Mouse (Mus musculus) frontal cortex, postnatal 14 days (tissue): ENCODE results near the gene Plod3.

Experiments
- DNase-seq, 2 experiments: peaks; one replicate each; pipeline ENCODE4 v3.0.0; 2022; ENCODE audit warnings: low spot score in 2 of 2

The Plod3 gene

DNA sequence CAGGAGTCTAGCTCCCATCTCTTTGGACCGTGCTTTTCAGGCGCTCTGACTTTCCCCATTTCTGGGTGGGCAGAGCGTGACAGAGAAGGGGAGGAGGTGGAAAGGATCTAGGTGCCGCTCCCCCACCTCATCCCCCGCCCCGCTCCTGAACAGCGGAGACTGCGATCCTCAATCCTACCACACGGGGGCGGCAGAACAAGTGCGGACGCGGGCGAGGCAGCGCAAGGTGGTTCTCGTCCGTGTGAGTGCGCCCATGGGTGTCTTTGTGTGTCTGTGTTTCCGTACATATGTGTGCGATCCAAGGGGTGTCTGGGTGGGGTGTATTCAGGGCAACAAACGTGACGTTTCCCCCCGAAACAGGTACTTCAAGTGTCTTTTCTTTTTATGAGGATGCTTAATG is 38.3 kb downstream of the Plod3 start:
- peak; percentile 58 to 76 for DNase-seq

DNA sequence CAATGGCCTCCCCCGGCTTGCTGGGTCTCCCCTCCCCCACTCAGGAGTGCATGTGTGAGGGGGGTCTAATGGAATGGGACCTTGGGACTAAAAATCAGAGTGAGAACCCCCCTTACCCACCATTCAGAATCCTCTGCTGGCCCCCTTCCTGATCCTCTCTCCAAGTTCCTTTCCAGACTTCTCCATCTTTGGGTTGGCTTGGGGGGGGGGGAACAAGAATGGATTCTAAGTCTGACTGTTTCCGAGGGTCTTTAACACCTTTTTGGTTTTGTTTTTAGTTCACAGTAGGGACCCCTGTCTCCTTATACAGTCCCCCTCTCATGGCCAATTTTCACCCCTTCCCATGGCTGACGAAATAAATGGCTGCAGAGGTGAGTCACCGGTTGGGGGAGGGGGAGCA is 39.3 kb downstream of the Plod3 start, which contains the start of gene Vgf:
Gene Vgf, plus strand, starts transcription at position 301 of the 400 bp plus-strand sequence.
- no peak for DNase-seq

GRCm38 (mm10) chr5:137028561-137029272 is 41.9 kb downstream of the Plod3 start:
- DNase-seq = no peak

DNA sequence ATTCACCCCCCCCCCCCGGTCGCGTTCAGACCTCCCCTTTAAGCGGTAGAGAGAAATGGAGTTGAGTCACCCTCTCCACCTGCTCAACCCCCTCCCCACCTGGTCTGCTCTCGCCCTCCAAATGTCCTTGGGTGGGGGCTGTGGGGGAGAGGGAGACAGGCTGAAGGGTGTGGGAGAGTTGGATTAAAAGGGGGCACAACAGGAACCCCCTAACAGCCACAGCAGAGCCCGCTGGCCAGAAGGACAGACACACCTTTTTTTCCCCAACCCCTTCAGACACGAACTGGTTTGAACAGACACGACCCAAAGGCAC is 42.4 kb downstream of the Plod3 start:
- DNase-seq = no peak

DNA sequence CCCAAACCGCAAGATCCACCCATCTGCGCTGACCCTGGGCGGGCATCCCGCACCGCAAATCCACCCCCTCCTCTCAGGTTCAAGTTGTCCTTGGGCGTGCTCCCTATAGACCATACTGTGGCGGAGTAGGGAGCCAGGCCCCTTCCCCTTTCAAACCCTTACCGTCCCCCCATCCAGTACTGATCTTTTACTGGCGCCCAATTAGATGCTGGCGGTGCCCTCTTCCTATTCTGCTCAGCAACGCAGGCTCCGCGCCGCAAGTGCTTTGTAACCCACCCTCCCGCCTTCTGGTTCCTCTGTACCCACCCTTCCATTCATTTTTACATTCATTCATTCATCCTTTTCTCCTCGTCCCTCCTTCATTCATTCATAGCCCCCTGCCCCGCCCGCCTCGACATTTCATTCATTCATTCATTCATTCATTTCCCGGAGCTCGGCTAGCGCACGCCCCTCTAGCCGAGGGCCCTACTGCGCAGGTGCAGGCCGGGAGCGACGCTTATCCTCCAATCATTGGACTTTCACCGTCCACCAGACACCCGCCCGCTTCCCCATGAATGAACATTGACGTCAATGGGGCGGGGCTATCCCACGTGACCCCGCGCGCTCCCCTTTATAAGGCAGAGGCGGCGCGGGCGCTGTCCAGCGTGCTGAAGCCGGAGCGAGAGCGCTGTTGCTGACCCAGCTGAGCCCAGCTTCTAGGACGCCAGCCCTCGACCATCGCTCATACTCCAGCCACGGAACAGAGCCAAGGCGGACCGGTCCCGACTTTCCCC is 43.0 kb downstream of the Plod3 start:
- DNase-seq = peak; percentile 92 to 94

GRCm38 (mm10) chr5:137030416-137030810 is 43.6 kb downstream of the Plod3 start:
- DNase-seq = no peak

GRCm38 (mm10) chr5:137031076-137032032 is 44.5 kb downstream of the Plod3 start:
- peak in 1 of 2 experiments; percentile 25 for DNase-seq

GRCm38 (mm10) chr5:137032033-137032421 is 45.2 kb downstream of the Plod3 start:
- DNase-seq = peak; percentile 43 to 47

- peak; percentile 71 to 80 for DNase-seq
Observed at GRCm38 (mm10) chr5:137032641-137033074, 45.8 kb downstream of the Plod3 start.

DNA sequence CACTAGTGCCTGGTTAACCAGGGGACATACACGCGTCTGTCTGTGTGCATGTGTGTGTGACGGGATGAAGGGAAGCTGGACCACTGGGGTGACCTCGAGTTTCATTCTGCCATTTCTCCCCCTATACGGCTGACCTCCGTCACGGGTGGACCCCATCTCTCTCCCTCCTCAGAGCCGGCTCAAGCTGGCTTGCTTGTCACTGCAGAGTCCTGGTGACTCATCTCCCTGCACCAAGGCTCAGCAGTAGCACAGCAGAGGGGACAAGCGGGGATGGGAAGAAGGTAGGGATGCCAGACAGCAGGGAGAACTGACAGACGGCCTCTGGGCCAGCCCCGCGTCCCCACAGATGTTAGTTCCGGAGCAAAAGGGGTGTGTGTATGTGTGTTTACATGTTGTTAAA is 49.4 kb downstream of the Plod3 start:
- DNase-seq = no peak

DNA sequence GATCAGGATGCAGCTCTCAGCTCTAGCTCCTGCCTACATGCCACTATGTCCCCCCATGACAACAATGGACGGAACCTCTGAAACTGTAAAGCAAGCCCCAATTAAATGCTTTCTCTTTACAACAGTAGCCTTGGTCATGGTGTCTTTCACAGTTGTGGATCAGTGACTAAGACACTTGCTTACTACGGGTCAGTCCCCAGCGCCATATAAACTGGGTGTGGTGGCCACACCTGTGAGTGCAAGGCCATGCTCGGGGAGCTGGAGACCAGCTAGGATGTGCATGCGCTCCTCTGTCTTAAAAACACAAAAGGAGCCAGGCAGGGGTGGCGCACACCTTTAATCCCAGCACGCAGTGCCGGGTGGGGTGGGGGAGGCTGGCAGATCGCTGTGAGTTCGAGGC is 52.6 kb downstream of the Plod3 start:
- no peak for DNase-seq

DNA sequence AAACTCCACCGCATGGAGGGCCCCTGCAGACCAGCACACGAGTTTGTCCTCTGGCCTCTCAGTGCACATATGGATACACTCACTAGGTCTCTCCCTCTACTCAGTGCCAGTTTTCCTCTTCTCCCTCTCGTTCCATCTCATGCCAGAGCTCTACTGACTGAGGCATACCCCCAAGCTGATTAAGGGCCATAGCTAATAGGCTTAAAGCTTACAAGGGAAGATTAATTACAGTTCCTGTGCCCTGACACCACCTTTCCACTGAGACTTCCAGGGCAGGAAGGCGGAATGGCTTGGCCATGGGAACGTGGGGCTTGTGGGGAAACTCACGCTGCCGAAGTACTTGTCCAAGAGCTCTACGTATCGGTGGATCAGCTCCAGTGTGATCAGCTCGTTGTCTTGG is 54.6 kb downstream of the Plod3 start:
- DNase-seq = no peak

GRCm38 (mm10) chr5:137043997-137044396 is 57.2 kb downstream of the Plod3 start:
- DNase-seq = no peak

GRCm38 (mm10) chr5:137045402-137046323 is 58.8 kb downstream of the Plod3 start, which contains the start of gene Ap1s1:
Gene Ap1s1, minus strand, starts transcription at chr5:137046135.
- DNase-seq = peak; percentile 97 to 98
